12 mouse cellular contexts compared by ENCODE assay signal in genomic region chr11:32931018-32931417, GRCm38 (mm10).
DNase-seq lines count a peak whose midpoint lies in the region; ATAC-seq lines count a peak whose summit lies in the region.
"Had no signal": no experiment of that assay in that cellular context is flagged by ENCODE, and none has a peak within 500 bp of the region (broad histone marks: within the 10 kb centered on the region; RNA-seq: fewer than 3 reads in every experiment).

No protein-coding gene starts in this region.

- no peak overlapping the region for H3K27ac ChIP-seq in forebrain, embryonic 11.5 days (ENCODE audit: low read depth, low read length)
- no peak overlapping the region for H3K27ac ChIP-seq in forebrain, embryonic 15.5 days (replicated peaks)
- no peak overlapping the region for H3K27ac ChIP-seq in lung, embryonic 16.5 days (ENCODE audit: low read length)
- no peak overlapping the region for H3K27ac ChIP-seq in limb, embryonic 13.5 days
- H3K27ac ChIP-seq: stomach, embryonic 15.5 days had no signal

- no peak overlapping the region for H3K9ac ChIP-seq in forebrain, embryonic 11.5 days (ENCODE audit: low read length)
- no peak overlapping the region for H3K9ac ChIP-seq in forebrain, embryonic 15.5 days (replicated peaks)
- H3K9ac ChIP-seq in lung, embryonic 16.5 days (ENCODE audit: low read length), result no peak overlapping the region
- H3K9ac ChIP-seq in limb, embryonic 13.5 days, result no peak overlapping the region
- H3K9ac ChIP-seq: stomach, embryonic 15.5 days had no signal

- H3K4me3 ChIP-seq in forebrain, embryonic 11.5 days (ENCODE audit: low read depth, low read length), result no peak overlapping the region
- no peak overlapping the region for H3K4me3 ChIP-seq in forebrain, embryonic 15.5 days
- no peak overlapping the region for H3K4me3 ChIP-seq in lung, embryonic 16.5 days (ENCODE audit: low read length)
- H3K4me3 ChIP-seq in limb, embryonic 13.5 days, result no peak overlapping the region
- H3K4me3 ChIP-seq: stomach, embryonic 15.5 days had no signal

- H3K27me3 ChIP-seq in forebrain, embryonic 11.5 days (ENCODE audit: control insufficient read depth, insufficient read depth, low read length), result no peaks in the 10 kb centered on the region
- no peaks in the 10 kb centered on the region for H3K27me3 ChIP-seq in forebrain, embryonic 15.5 days
- H3K27me3 ChIP-seq in lung, embryonic 16.5 days (ENCODE audit: control insufficient read depth, insufficient read depth, low read depth, low read length), result no peaks in the 10 kb centered on the region
- H3K27me3 ChIP-seq in limb, embryonic 13.5 days, result peaks cover 15% of the 10 kb centered on the region
- H3K27me3 ChIP-seq: stomach, embryonic 15.5 days had no signal

- H3K4me1 ChIP-seq in forebrain, embryonic 11.5 days (replicated peaks; ENCODE audit: control insufficient read depth, insufficient read depth, low read length), result peaks cover 3% of the 10 kb centered on the region; the same call in 1 of the 2 replicates
- peaks cover 4% of the 10 kb centered on the region for H3K4me1 ChIP-seq in forebrain, embryonic 15.5 days
- H3K4me1 ChIP-seq in lung, embryonic 16.5 days (replicated peaks; ENCODE audit: control insufficient read depth, insufficient read depth, low read length), result peaks cover 15% of the 10 kb centered on the region
- peaks cover 46% of the 10 kb centered on the region for H3K4me1 ChIP-seq in limb, embryonic 13.5 days

- peak; percentile 50 for DNase-seq in forebrain, embryonic 11.5 days (ENCODE audit: low spot score)
- no peak for DNase-seq in lung, postnatal 4 days
- peak; percentile 64 for DNase-seq in testis, postnatal 10 days (ENCODE audit: low spot score)
- no peak for DNase-seq in left cerebral cortex, adult 11 months (ENCODE audit: low spot score)
- no peak for DNase-seq in right cerebral cortex, postnatal 36 days (ENCODE audit: low spot score in 2 of 2)
- DNase-seq: B cell, adult 2 months; cerebellum, adult 11-12 months; kidney, postnatal 14 days had no signal

- no peak for ATAC-seq in forebrain, embryonic 11.5 days (replicated peaks; ENCODE audit: low FRiP score)
- no peak for ATAC-seq in forebrain, embryonic 15.5 days (replicated peaks)
- ATAC-seq in lung, embryonic 16.5 days (ENCODE audit: low read depth), result peak; percentile 44; the same call in 1 of the 2 replicates
- peak; percentile 48; the same call in 1 of the 2 replicates for ATAC-seq in limb, embryonic 13.5 days (ENCODE audit: low FRiP score, low read depth)

- WGBS in forebrain, embryonic 11.5 days, result 15% methylated on average over 14 of the region's 14 CpGs
- 18% methylated on average over 14 of the region's 14 CpGs for WGBS in forebrain, embryonic 15.5 days
- WGBS in lung, embryonic 16.5 days, result 8% methylated on average over 14 of the region's 14 CpGs
- WGBS in limb, embryonic 13.5 days, result 5% methylated on average over 13 of the region's 14 CpGs

- H3K4me2 ChIP-seq in forebrain, embryonic 11.5 days (ENCODE audit: low read depth, low read length, severe bottlenecking), result 0 out of 2 replicates have a peak overlapping the region, but pooled peaks have one; percentile 11
- H3K4me2 ChIP-seq in forebrain, embryonic 15.5 days (replicated peaks), result no peak overlapping the region
- no peak overlapping the region for H3K4me2 ChIP-seq in lung, embryonic 16.5 days (ENCODE audit: low read depth, low read length)
- peak overlapping the region; percentile 52 for H3K4me2 ChIP-seq in limb, embryonic 13.5 days (replicated peaks)
- H3K4me2 ChIP-seq: stomach, embryonic 15.5 days had no signal

- H3K9me3 ChIP-seq in forebrain, embryonic 11.5 days (ENCODE audit: control insufficient read depth, low read length), result no peaks in the 10 kb centered on the region
- H3K9me3 ChIP-seq in forebrain, embryonic 15.5 days, result no peaks in the 10 kb centered on the region
- H3K9me3 ChIP-seq in lung, embryonic 16.5 days (ENCODE audit: control insufficient read depth, low read length), result 0 out of 2 replicates have a peak, but pooled peaks cover 6% of the 10 kb centered on the region
- 0 out of 2 replicates have a peak, but pooled peaks cover 11% of the 10 kb centered on the region for H3K9me3 ChIP-seq in limb, embryonic 13.5 days
- H3K9me3 ChIP-seq: stomach, embryonic 15.5 days had no signal

- H3K36me3 ChIP-seq in forebrain, embryonic 11.5 days (ENCODE audit: control insufficient read depth, insufficient read depth, low read length), result no peaks in the 10 kb centered on the region
- H3K36me3 ChIP-seq in forebrain, embryonic 15.5 days, result no peaks in the 10 kb centered on the region
- no peaks in the 10 kb centered on the region for H3K36me3 ChIP-seq in lung, embryonic 16.5 days (ENCODE audit: control insufficient read depth, insufficient read depth, low read length)
- H3K36me3 ChIP-seq in limb, embryonic 13.5 days, result no peaks in the 10 kb centered on the region
- H3K36me3 ChIP-seq: stomach, embryonic 15.5 days had no signal

Comparison
In these comparisons a context has a peak if more than half of its experiments do, and no peak if none do; other contexts are left out.
1. H3K4me2 ChIP-seq: peak in forebrain, embryonic 11.5 days (single experiment) and limb, embryonic 13.5 days (single experiment); none in forebrain, embryonic 15.5 days (single experiment) and lung, embryonic 16.5 days (single experiment).
2. ATAC-seq: peak in lung, embryonic 16.5 days (single experiment) and limb, embryonic 13.5 days (single experiment); none in forebrain, embryonic 11.5 days (single experiment) and forebrain, embryonic 15.5 days (single experiment).
3. DNase-seq: peak in forebrain, embryonic 11.5 days (single experiment) and testis, postnatal 10 days (single experiment); none in lung, postnatal 4 days (0 of 2), left cerebral cortex, adult 11 months (single experiment) and right cerebral cortex, postnatal 36 days (0 of 2).